Comparison of ENCODE assay signal across 8 mouse cellular contexts in genomic region chr2:13575926-13576325, GRCm38 (mm10). TPM values are rescaled to one million over a fixed set of nuclear protein-coding genes. Genes with fewer than 3 reads are reported as not detected.
DNase-seq lines count a peak whose midpoint lies in the region; ATAC-seq and TF ChIP-seq lines count a peak whose summit lies in the region.

No protein-coding gene starts in this region.

- H3K4me1 ChIP-seq in lung, embryonic 14.5 days (ENCODE audit: insufficient read depth): peaks cover 13% of the 10 kb centered on the region
- H3K4me1 ChIP-seq in limb, embryonic 14.5 days (ENCODE audit: control insufficient read depth, insufficient read depth, low read length): peaks cover 21% of the 10 kb centered on the region

- H3K36me3 ChIP-seq in lung, embryonic 14.5 days (ENCODE audit: insufficient read depth): peaks cover 44% of the 10 kb centered on the region
- peaks cover 45% of the 10 kb centered on the region for H3K36me3 ChIP-seq in limb, embryonic 14.5 days (ENCODE audit: control insufficient read depth, insufficient read depth, low read length)

- H3K4me3 ChIP-seq in lung, embryonic 14.5 days (ENCODE audit: low read depth, low read length): peak overlapping the region; percentile 82
- peak overlapping the region; percentile 78 for H3K4me3 ChIP-seq in limb, embryonic 14.5 days (replicated peaks; ENCODE audit: low read length)

- peak overlapping the region; percentile 97; the same call in 1 of the 2 replicates for H3K27ac ChIP-seq in lung, embryonic 14.5 days (ENCODE audit: low read depth)
- peak overlapping the region; percentile 94; the same call in 1 of the 2 replicates for H3K27ac ChIP-seq in limb, embryonic 14.5 days (replicated peaks; ENCODE audit: low read depth, low read length)

- peak overlapping the region; percentile 84 for H3K9ac ChIP-seq in lung, embryonic 14.5 days
- H3K9ac ChIP-seq in limb, embryonic 14.5 days (ENCODE audit: low read depth, low read length, severe bottlenecking): peak overlapping the region; percentile 89

- TF ChIP-seq CTCF in lung, embryonic 14.5 days (IDR thresholded peaks at IDR 0.05; ENCODE audit: low read depth): no peak

- 8% methylated on average over 6 of the region's 6 CpGs for WGBS in lung, embryonic 14.5 days
- 15% methylated on average over 6 of the region's 6 CpGs for WGBS in limb, embryonic 14.5 days

- TF ChIP-seq POLR2A in limb, embryonic 14.5 days (IDR thresholded peaks at IDR 0.05; ENCODE audit: borderline replicate concordance, extremely low read depth, insufficient read depth, insufficient read length): no peak

- no peaks in the 10 kb centered on the region for H3K9me3 ChIP-seq in lung, embryonic 14.5 days (ENCODE audit: low read depth, low read length)
- H3K9me3 ChIP-seq in limb, embryonic 14.5 days (ENCODE audit: control insufficient read depth, low read length): no peaks in the 10 kb centered on the region

- no peak for ATAC-seq in lung, embryonic 14.5 days (ENCODE audit: insufficient read depth)
- peak; percentile 1 for ATAC-seq in granulocyte monocyte progenitor cell, adult 5-6 weeks (replicated peaks; ENCODE audit: poor library complexity, severe bottlenecking)
- peak; percentile 8; the same call in 1 of the 2 replicates for ATAC-seq in limb, embryonic 14.5 days (ENCODE audit: low FRiP score, low read depth)

- peak; percentile 69 for DNase-seq in lung, embryonic 14.5 days
- DNase-seq in lung, postnatal 14 days: no peak
- peak; percentile 71 for DNase-seq in limb, embryonic 14.5 days (ENCODE audit: low spot score)
- DNase-seq in retina, postnatal 1 day: peak; percentile 80
- DNase-seq in ovary, postnatal 14 days (ENCODE audit: low spot score): no peak
- no peak for DNase-seq in spleen, postnatal 4 days (ENCODE audit: low spot score in 2 of 2)
- DNase-seq in ovary, adult 18-20 months (ENCODE audit: low spot score): no peak

- H3K27me3 ChIP-seq in lung, embryonic 14.5 days (ENCODE audit: insufficient read depth, low read length): no peaks in the 10 kb centered on the region
- H3K27me3 ChIP-seq in limb, embryonic 14.5 days (ENCODE audit: control insufficient read depth, insufficient read depth, low read length): no peaks in the 10 kb centered on the region

- peak overlapping the region; percentile 77 for H3K4me2 ChIP-seq in lung, embryonic 14.5 days
- H3K4me2 ChIP-seq in limb, embryonic 14.5 days (replicated peaks; ENCODE audit: low read depth, low read length, severe bottlenecking): peak overlapping the region; percentile 69

RNA-seq across cellular contexts. Expression of gene Vim, which starts 2.2 kb away (rescaled TPM):
- polyA plus RNA-seq in lung, embryonic 14.5 days (2014; fragmentation: Nextera tagmentation; extraction: Ambion mirVana): 843 and 848 TPM in 2 replicates
- total RNA-seq in granulocyte monocyte progenitor cell, adult 5-6 weeks (2014; fragmentation: Nextera tagmentation): 686 and 736 TPM in 2 replicates
- total RNA-seq in granulocyte monocyte progenitor cell, adult 5-6 weeks (2017): 783 and 809 TPM in 2 replicates
- polyA plus RNA-seq in limb, embryonic 14.5 days (2012; rRNA removed): 1,568 and 2,459 TPM in 2 replicates
- polyA plus RNA-seq in limb, embryonic 14.5 days (2014; fragmentation: Nextera tagmentation; extraction: Ambion mirVana): 1,202 and 1,226 TPM in 2 replicates

RNA-seq across cellular contexts. Expression of gene Trdmt1, which starts 31.5 kb away (rescaled TPM):
- 18.1 TPM in 2 replicates for polyA plus RNA-seq in lung, embryonic 14.5 days (2014; fragmentation: Nextera tagmentation; extraction: Ambion mirVana)
- total RNA-seq in granulocyte monocyte progenitor cell, adult 5-6 weeks (2014; fragmentation: Nextera tagmentation): 6.4 and 9.6 TPM in 2 replicates
- 9.9 and 24.3 TPM in 2 replicates for total RNA-seq in granulocyte monocyte progenitor cell, adult 5-6 weeks (2017)
- polyA plus RNA-seq in limb, embryonic 14.5 days (2012; rRNA removed): 7.5 and 9.7 TPM in 2 replicates
- 12.6 and 13.7 TPM in 2 replicates for polyA plus RNA-seq in limb, embryonic 14.5 days (2014; fragmentation: Nextera tagmentation; extraction: Ambion mirVana)

Comparison
In these comparisons a context has a peak if more than half of its experiments do, and no peak if none do; other contexts are left out.
1. DNase-seq: peak in lung, embryonic 14.5 days (single experiment), limb, embryonic 14.5 days (single experiment) and retina, postnatal 1 day (single experiment); none in lung, postnatal 14 days (single experiment), ovary, postnatal 14 days (single experiment), spleen, postnatal 4 days (0 of 2) and ovary, adult 18-20 months (single experiment).